Mouse (Mus musculus) left cerebral cortex, adult 2 months (tissue): ENCODE measurements around the gene Ccdc146. TPM values are rescaled to one million over a fixed set of nuclear protein-coding genes. Genes with fewer than 3 reads are reported as not detected.

Experiments used
- DNase-seq, 2 experiments: peaks; one replicate each; pipeline ENCODE4 v3.0.0; 2021 to 2022; ENCODE audit warnings: low spot score in 2 of 2, mixed read lengths in 1 of 2; ENCODE audit errors: extremely low spot score in 1 of 2
- H3K27ac ChIP-seq: fragments of 200-600 bp; 2 replicates; pipeline ENCODE4 v1.8.1; 2022
- H3K4me3 ChIP-seq: fragments of 200-600 bp; 2 replicates; pipeline ENCODE4 v1.8.1; 2022
- CTCF ChIP-seq: fragments of 200-600 bp; IDR thresholded peaks from 2 replicates; pipeline ENCODE4 v1.8.1; 2022; ENCODE audit warnings: antibody characterized with exemption, mild to moderate bottlenecking, moderate library complexity
- intact Hi-C: fragments of 180-260 bp; cut with DNase I; formaldehyde crosslinking; loops from one replicate; pipeline ENCODE4 v1.15.1; 2025
- long read RNA-seq, 2 experiments: library from polyadenylated mRNA; stranded (forward); transcript quantifications; one replicate each; pipeline ENCODE4 v2.0.0; 2021; ENCODE audit warnings: borderline mapping rate in 2 of 2
- total RNA-seq, 2 experiments: library from RNA; stranded (reverse); gene quantifications; 2 replicates each; pipeline ENCODE4 v1.2.3; 2021

Gene Ccdc146
- under 1 TPM; 0.20 to 0.40 TPM for total RNA-seq
- long read RNA-seq, experiment 1: 0 reads
- long read RNA-seq, experiment 2: 0 reads

- intact Hi-C loops: loop anchor here (2.0 kb wide), 1 partner anchor 160 kb away; no protein-coding TSS in a partner anchor
- no peak; the same call in none of the 2 replicates for TF ChIP-seq CTCF
- peak within 1 kb of the TSS; percentile 82 for H3K4me3 ChIP-seq
- DNase-seq: peak; percentile 83 to 93
- peak within 1 kb of the TSS; percentile 66 for H3K27ac ChIP-seq
Observed at GRCm38 (mm10) chr5:21424614-21425602, at the start of gene Ccdc146, which contains the start of gene Fam185a. Gene Ccdc146 (minus strand): TSS chr5:21424677. Gene Fam185a (plus strand): TSS chr5:21424958.

DNA sequence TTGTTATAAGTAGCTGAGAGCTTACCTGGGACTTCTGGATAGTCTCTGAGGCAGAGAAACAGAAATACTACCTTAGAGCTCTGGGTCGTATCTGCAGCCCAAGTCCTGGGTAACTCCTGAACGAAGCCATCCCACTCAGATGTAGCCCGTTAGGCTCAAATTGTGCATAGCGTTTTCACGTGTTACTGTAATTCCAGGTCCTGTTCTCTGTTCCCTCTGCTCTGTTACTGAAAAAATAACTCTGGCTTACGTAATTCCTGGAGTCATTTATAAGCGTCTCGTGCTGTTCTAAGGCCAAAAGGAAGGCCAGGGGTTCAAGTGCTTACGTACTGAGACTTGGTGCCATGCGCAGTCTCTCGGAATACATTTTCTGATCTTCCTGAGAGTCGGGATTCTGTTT, 43.6 kb upstream of the Ccdc146 start:
- H3K27ac ChIP-seq: no peak overlapping the region
- intact Hi-C loops: no loop called here
- no peak for DNase-seq
- H3K4me3 ChIP-seq: no peak overlapping the region
- no peak for TF ChIP-seq CTCF

DNA sequence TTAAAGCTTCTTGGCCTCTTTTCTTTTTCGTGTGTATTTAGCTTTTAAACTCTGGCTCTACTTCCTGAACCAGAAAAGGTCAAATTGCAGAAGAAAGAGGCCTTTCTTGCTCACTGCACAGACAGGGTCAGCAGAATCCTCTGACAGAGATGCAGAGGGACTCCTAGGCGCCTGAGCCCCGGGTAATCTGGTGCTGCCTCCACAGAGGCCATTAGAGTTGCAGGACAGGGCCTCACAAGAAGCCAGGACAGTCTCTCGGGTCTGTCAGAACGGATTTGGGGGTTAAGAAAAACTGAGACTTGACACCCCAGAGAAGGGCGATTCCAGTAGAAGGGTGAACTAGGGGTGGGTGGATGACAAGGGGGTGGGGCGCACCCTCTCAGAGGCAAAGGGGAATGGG, 42.9 kb upstream of the Ccdc146 start:
- DNase-seq: no peak
- TF ChIP-seq CTCF: no peak
- intact Hi-C loops: no loop called here
- Histone ChIP-seq H3K4me3 (no peak overlapping the region), H3K27ac (no peak overlapping the region)

DNA sequence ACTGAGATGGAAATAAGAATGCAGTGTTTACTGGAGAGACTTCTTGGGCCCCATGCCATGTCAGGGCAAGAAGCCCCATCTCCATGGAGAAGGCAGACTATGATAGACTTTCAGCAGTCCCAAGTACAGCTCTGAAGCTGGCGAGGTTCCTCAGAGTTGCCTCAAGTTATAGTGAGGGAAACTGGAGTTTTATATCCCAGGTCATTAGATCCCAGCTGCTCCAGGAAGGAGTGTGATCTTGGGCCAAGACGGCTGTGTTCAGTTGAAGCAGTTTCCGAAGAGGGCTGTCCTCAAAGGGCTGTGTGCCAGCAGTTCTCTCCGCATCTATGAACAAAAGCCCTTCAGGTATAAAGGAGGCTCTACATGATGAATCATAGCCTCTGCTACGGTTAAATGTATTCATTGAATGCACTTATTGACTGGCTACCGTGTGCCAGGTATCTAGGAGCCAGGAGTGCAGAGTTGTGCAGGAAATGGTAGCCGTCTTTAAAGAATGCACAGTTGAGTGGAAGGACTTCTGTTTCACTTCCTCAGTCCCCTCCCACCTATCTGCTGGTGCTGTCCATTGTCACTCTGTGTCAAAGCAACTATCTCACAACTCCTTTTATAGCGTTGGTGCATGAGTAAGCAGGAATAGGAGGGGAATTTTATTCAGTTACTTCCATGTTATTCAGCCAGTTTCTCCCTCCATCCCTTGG, 16.5 kb upstream of the Ccdc146 start:
- no peak for TF ChIP-seq CTCF
- intact Hi-C loops: no loop called here
- no peak for DNase-seq
- Histone ChIP-seq H3K4me3 (no peak overlapping the region), H3K27ac (no peak overlapping the region)

GRCm38 (mm10) chr5:21439446-21440110, 15.1 kb upstream of the Ccdc146 start:
- no peak overlapping the region for H3K27ac ChIP-seq
- H3K4me3 ChIP-seq: no peak overlapping the region
- intact Hi-C loops: no loop called here
- no peak for TF ChIP-seq CTCF
- DNase-seq: no peak

DNA sequence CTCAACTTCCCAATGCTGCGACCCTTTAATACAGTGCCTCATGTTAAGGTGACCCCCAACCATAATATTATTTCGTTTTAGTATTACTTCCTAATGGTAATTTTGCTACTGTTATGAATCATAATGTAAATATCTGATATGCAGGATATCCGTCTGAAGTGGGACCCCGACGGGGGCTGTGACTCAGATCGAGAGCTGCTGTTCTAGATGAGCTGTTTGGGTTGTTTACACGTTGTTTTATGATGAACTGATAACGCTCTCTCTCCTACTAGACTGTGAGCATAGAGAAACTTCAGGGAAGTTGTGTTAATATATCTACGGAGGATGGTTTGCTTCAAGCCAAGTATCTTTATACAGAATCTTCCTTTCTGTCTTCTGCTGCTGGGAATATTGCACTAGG, 14.0 kb upstream of the Ccdc146 start:
- no peak for DNase-seq
- intact Hi-C loops: no loop called here
- TF ChIP-seq CTCF: no peak
- Histone ChIP-seq H3K27ac (no peak overlapping the region), H3K4me3 (no peak overlapping the region)

- DNase-seq: no peak
- no peak for TF ChIP-seq CTCF
- H3K4me3 ChIP-seq: no peak overlapping the region
- H3K27ac ChIP-seq: no peak overlapping the region
- intact Hi-C loops: no loop called here
Observed at GRCm38 (mm10) chr5:21436471-21436975, 12.0 kb upstream of the Ccdc146 start.

GRCm38 (mm10) chr5:21434148-21434929, 9.9 kb upstream of the Ccdc146 start:
- DNase-seq: peak in 1 of 2 experiments; percentile 28
- peak; percentile 73 for TF ChIP-seq CTCF
- Histone ChIP-seq H3K4me3 (no peak overlapping the region), H3K27ac (no peak overlapping the region)
- intact Hi-C loops: loop anchor here (1.0 to 5.0 kb wide), 3 partner anchors 152 to 303 kb away; partner anchors contain the start of gene Pmpcb

GRCm38 (mm10) chr5:21426666-21427065, 2.2 kb upstream of the Ccdc146 start:
- intact Hi-C loops: no loop called here
- DNase-seq: no peak
- H3K4me3 ChIP-seq: no peak overlapping the region
- TF ChIP-seq CTCF: no peak
- H3K27ac ChIP-seq: no peak overlapping the region

GRCm38 (mm10) chr5:21420609-21421008, 3.9 kb downstream of the Ccdc146 start:
- peak; percentile 57 for TF ChIP-seq CTCF
- DNase-seq: no peak
- intact Hi-C loops: loop anchor here (2.0 kb wide), 1 partner anchor 94 kb away; no protein-coding TSS in a partner anchor
- no peak overlapping the region for H3K4me3 ChIP-seq
- no peak overlapping the region for H3K27ac ChIP-seq

- intact Hi-C loops: no loop called here
Observed at GRCm38 (mm10) chr5:21418613-21419012, 5.9 kb downstream of the Ccdc146 start.

More at GRCm38 (mm10) chr5:21418613-21419012, 5.9 kb downstream of the Ccdc146 start:
- no peak for TF ChIP-seq CTCF
- Histone ChIP-seq H3K27ac (no peak overlapping the region), H3K4me3 (no peak overlapping the region)
- DNase-seq: no peak
